Mouse (Mus musculus): Measurements from ENCODE around the gene Usp43. TPM values are rescaled to one million over a fixed set of nuclear protein-coding genes. Genes with fewer than 3 reads are reported as not detected.

Gene Usp43
- polyA plus RNA-seq, 1 experiment from 2014 or later = 0.74 TPM

DNA sequence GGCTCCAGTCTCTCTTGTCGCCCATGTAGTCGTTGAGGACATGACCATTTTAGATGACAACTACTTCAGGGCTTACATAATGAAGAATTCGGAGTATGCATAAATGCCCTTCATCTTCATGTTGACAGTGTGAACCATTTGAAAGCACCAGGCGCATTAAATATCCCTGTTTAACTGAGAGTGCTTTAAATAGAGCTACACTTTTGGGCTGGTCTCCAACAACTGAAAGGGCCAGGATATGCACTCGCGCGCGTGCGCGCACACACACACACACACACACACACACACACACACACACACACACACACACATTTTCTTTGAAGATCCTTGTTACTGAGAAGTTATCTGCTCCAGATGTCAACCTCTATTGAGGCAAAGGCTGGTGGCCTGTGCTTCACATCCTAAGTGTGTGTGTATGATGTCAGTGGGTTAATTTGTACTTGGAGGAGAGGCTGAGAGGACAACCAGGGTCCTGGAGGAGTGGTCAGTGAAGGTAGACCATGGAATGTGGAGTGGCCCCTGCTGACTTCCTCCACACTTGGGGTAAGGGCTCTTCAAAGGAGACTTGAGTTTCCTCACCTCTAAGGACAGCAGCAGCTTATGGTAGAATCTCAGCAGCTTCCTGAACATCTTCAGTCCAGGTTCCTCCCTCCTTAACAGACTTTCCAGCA is 86.4 kb downstream of the Usp43 start:
- H3K4me2 ChIP-seq (ENCODE audit: low read depth) = no peak overlapping the region
- ATAC-seq (ENCODE audit: insufficient read depth, low FRiP score, low TSS enrichment) (no peak), DNase-seq (ENCODE audit: low spot score) (no peak)
- no peaks in the 10 kb centered on the region for H3K4me1 ChIP-seq (ENCODE audit: control insufficient read depth, insufficient read depth, low read length)
- H3K9me3 ChIP-seq (ENCODE audit: control insufficient read depth, low read length) = no peaks in the 10 kb centered on the region
- no peak overlapping the region for H3K9ac ChIP-seq (ENCODE audit: low read length)
- H3K4me3 ChIP-seq (ENCODE audit: low read depth, low read length) = no peak overlapping the region
- no peaks in the 10 kb centered on the region for H3K27me3 ChIP-seq (ENCODE audit: control insufficient read depth, insufficient read depth, low read length)
- WGBS = 94% methylated on average over 10 of the region's 10 CpGs
- H3K36me3 ChIP-seq (ENCODE audit: control insufficient read depth, insufficient read depth, low read length) = no peaks in the 10 kb centered on the region
- no peak overlapping the region for H3K27ac ChIP-seq (ENCODE audit: low read depth, low read length)

DNA sequence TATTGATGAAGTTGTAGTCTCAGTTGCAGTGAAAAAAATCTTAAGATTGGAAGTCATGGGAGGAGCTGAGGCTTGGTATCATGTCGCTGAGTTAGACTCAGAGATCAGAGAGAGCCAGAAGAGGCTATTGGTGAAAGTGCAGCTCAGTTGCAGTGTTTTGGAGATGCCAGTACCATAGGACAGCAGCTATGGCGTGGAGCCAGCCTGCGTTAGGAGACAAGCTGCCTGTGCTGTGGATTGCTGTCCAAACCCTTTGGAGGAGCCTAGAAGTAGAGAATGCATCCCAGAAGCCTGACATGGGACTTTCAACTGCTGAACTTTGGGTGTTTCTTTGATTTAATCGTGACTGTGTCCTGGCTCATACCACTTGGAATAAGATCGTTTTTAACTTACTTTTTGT is 90.1 kb downstream of the Usp43 start:
- 80% methylated on average over 5 of the region's 5 CpGs for WGBS
- Histone ChIP-seq H3K27ac (ENCODE audit: low read depth, low read length) (no peak overlapping the region), H3K4me1 (ENCODE audit: control insufficient read depth, insufficient read depth, low read length) (no peaks in the 10 kb centered on the region), H3K27me3 (ENCODE audit: control insufficient read depth, insufficient read depth, low read length) (no peaks in the 10 kb centered on the region), H3K9ac (ENCODE audit: low read length) (no peak overlapping the region), H3K9me3 (ENCODE audit: control insufficient read depth, low read length) (no peaks in the 10 kb centered on the region), H3K4me3 (ENCODE audit: low read depth, low read length) (no peak overlapping the region), H3K4me2 (ENCODE audit: low read depth) (no peak overlapping the region), H3K36me3 (ENCODE audit: control insufficient read depth, insufficient read depth, low read length) (no peaks in the 10 kb centered on the region)
- DNase-seq (ENCODE audit: low spot score) (no peak), ATAC-seq (ENCODE audit: insufficient read depth, low FRiP score, low TSS enrichment) (no peak)

DNA sequence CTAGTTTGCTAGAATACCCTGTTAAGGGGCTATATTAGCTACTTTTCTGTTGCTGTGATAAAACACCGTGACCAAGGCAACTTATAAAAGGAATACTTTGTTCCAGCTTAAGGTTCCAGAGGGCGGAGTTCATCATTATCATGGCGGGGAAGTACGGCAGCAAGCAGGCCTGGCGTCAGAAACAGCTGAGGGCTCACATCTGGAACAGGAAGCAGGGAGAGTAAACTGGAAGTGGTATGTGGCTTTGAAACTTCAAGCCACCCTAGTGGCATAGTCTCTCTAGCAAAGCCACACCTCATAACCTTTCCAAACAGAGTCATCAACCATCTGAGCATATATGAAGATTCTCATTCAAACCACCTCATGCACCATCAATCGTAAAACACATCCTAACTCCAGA is 92.4 kb downstream of the Usp43 start:
- DNase-seq (ENCODE audit: low spot score) (no peak), ATAC-seq (ENCODE audit: insufficient read depth, low FRiP score, low TSS enrichment) (no peak)
- H3K36me3 ChIP-seq (ENCODE audit: control insufficient read depth, insufficient read depth, low read length) = no peaks in the 10 kb centered on the region
- H3K9ac ChIP-seq (ENCODE audit: low read length) = no peak overlapping the region
- H3K4me3 ChIP-seq (ENCODE audit: low read depth, low read length) = no peak overlapping the region
- no peak overlapping the region for H3K27ac ChIP-seq (ENCODE audit: low read depth, low read length)
- WGBS = 86% methylated on average over 6 of the region's 6 CpGs
- H3K9me3 ChIP-seq (ENCODE audit: control insufficient read depth, low read length) = no peaks in the 10 kb centered on the region
- no peaks in the 10 kb centered on the region for H3K27me3 ChIP-seq (ENCODE audit: control insufficient read depth, insufficient read depth, low read length)
- H3K4me2 ChIP-seq (ENCODE audit: low read depth) = no peak overlapping the region
- no peaks in the 10 kb centered on the region for H3K4me1 ChIP-seq (ENCODE audit: control insufficient read depth, insufficient read depth, low read length)

DNA sequence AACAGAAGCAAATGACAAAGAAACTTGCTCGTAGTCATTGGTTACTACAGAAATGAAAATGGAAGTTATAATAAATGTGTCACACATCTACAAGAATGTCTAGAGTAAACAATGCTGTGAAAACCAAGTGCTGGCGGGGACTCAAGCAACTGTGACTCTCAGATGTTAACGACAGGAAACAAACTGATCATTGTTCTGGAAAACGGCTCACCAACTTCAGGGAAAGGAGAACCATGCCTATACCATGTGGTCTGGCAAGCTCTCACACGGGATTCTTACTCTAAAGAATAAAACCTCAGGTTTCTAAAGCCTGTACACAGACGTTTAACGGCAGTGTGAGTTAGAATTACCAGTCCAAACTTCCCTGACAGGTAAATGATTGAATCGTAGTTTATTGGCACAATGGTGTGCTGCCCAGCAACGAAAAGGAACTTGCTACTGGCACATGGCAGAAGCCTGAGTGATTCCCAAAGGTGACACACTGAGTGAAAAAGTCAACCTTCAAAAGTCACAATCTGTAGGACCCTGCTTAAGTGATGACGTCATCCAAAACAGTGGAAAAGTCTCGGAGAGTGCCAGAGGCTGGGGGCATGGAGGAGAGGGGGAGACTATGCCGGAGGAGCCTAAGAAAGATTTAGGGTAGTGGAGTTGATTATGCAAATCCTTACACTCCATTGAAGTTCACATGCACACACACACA is 93.4 kb downstream of the Usp43 start:
- no peaks in the 10 kb centered on the region for H3K4me1 ChIP-seq (ENCODE audit: control insufficient read depth, insufficient read depth, low read length)
- ATAC-seq (ENCODE audit: insufficient read depth, low FRiP score, low TSS enrichment) (no peak), DNase-seq (ENCODE audit: low spot score) (no peak)
- H3K4me3 ChIP-seq (ENCODE audit: low read depth, low read length) = no peak overlapping the region
- H3K9me3 ChIP-seq (ENCODE audit: control insufficient read depth, low read length) = no peaks in the 10 kb centered on the region
- no peak overlapping the region for H3K4me2 ChIP-seq (ENCODE audit: low read depth)
- no peak overlapping the region for H3K9ac ChIP-seq (ENCODE audit: low read length)
- no peaks in the 10 kb centered on the region for H3K36me3 ChIP-seq (ENCODE audit: control insufficient read depth, insufficient read depth, low read length)
- no peaks in the 10 kb centered on the region for H3K27me3 ChIP-seq (ENCODE audit: control insufficient read depth, insufficient read depth, low read length)
- 56% methylated on average over 12 of the region's 12 CpGs for WGBS
- H3K27ac ChIP-seq (ENCODE audit: low read depth, low read length) = no peak overlapping the region

DNA sequence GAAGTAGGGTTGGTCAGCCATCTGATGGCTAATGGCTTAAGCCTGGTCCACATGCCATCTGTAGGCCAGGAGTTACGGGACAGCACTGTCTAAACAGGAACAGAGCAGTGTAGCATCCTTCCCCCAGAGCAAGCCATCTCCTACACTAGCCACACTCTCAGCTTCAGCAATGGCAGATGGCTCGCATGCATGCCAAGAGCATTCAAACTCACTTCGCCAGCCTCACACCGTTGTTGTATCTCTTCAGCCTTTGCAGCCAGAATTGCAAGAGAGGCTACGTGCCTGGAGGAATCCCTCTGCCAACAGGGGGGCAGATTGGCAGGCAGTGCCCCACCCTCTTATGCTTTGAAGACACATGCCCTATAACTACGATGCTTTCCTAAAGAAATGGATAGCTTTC is 100.4 kb downstream of the Usp43 start:
- no peaks in the 10 kb centered on the region for H3K36me3 ChIP-seq (ENCODE audit: control insufficient read depth, insufficient read depth, low read length)
- H3K9me3 ChIP-seq (ENCODE audit: control insufficient read depth, low read length) = no peaks in the 10 kb centered on the region
- no peak overlapping the region for H3K27ac ChIP-seq (ENCODE audit: low read depth, low read length)
- H3K4me1 ChIP-seq (ENCODE audit: control insufficient read depth, insufficient read depth, low read length) = 0 out of 2 replicates have a peak, but pooled peaks cover 3% of the 10 kb centered on the region
- no peak overlapping the region for H3K9ac ChIP-seq (ENCODE audit: low read length)
- no peak overlapping the region for H3K4me3 ChIP-seq (ENCODE audit: low read depth, low read length)
- H3K27me3 ChIP-seq (ENCODE audit: control insufficient read depth, insufficient read depth, low read length) = no peaks in the 10 kb centered on the region
- no peak overlapping the region for H3K4me2 ChIP-seq (ENCODE audit: low read depth)
- DNase-seq (ENCODE audit: low spot score) (no peak), ATAC-seq (ENCODE audit: insufficient read depth, low FRiP score, low TSS enrichment) (no peak)
- 89% methylated on average over 6 of the region's 6 CpGs for WGBS

DNA sequence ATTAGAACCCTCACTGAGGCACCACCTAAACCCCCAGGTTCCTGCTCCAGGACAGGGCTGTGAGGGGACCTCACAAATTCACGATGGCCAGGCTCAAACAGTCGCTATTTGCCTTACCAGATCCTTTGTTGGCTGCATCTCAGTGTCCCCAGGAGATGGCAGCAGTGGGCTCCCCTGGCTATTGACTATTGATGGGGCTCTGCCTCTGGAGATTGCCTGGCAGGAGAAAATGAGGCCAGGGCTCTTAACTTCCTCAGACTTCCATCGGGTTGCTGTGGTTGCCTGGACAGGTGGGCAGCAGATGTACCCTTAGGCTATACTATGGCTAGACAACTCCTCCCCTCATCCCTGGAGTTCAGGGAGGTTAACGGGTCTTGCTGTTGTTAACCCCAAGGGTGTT is 101.7 kb downstream of the Usp43 start:
- H3K9me3 ChIP-seq (ENCODE audit: control insufficient read depth, low read length) = no peaks in the 10 kb centered on the region

DNA sequence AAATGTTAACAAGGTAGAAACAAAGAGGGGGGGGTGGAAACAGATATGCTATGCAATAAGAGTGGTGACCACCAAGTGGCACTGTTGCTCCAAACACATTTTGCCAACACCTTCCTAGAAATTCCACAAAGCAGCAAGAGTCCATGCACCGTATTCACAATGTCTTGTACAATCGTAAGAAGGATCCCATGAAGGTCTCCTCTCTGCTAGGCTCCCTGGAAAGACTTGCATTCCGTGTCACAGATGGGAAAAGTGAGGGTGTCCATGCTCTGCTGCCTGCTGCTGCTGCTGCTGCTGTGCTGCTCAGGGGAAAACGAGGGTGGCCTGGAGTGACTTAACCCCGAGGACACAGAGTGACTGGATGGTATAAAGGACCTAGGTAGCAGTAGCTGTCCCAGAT is 102.3 kb downstream of the Usp43 start:
- Histone ChIP-seq H3K4me1 (ENCODE audit: control insufficient read depth, insufficient read depth, low read length) (0 out of 2 replicates have a peak, but pooled peaks cover 3% of the 10 kb centered on the region), H3K9me3 (ENCODE audit: control insufficient read depth, low read length) (no peaks in the 10 kb centered on the region), H3K36me3 (ENCODE audit: control insufficient read depth, insufficient read depth, low read length) (no peaks in the 10 kb centered on the region), H3K4me3 (ENCODE audit: low read depth, low read length) (no peak overlapping the region), H3K4me2 (ENCODE audit: low read depth) (peak overlapping the region; percentile 7; the same call in 1 of the 2 replicates), H3K9ac (ENCODE audit: low read length) (peak overlapping the region; percentile 26; the same call in 1 of the 2 replicates), H3K27ac (ENCODE audit: low read depth, low read length) (no peak overlapping the region), H3K27me3 (ENCODE audit: control insufficient read depth, insufficient read depth, low read length) (no peaks in the 10 kb centered on the region)
- DNase-seq (ENCODE audit: low spot score) = peak; percentile 48
- WGBS = 33% methylated on average over 5 of the region's 5 CpGs
- ATAC-seq (ENCODE audit: insufficient read depth, low FRiP score, low TSS enrichment) = no peak

More for the DNA sequence above, 101.7 kb downstream of the Usp43 start:
- H3K36me3 ChIP-seq (ENCODE audit: control insufficient read depth, insufficient read depth, low read length) = no peaks in the 10 kb centered on the region
- no peak for ATAC-seq (ENCODE audit: insufficient read depth, low FRiP score, low TSS enrichment)
- no peak overlapping the region; the same call in 1 of the 2 replicates for H3K9ac ChIP-seq (ENCODE audit: low read length)
- no peak overlapping the region for H3K4me2 ChIP-seq (ENCODE audit: low read depth)
- no peaks in the 10 kb centered on the region for H3K27me3 ChIP-seq (ENCODE audit: control insufficient read depth, insufficient read depth, low read length)
- DNase-seq (ENCODE audit: low spot score) = peak; percentile 61
- 0 out of 2 replicates have a peak, but pooled peaks cover 3% of the 10 kb centered on the region for H3K4me1 ChIP-seq (ENCODE audit: control insufficient read depth, insufficient read depth, low read length)
- no peak overlapping the region for H3K4me3 ChIP-seq (ENCODE audit: low read depth, low read length)
- no peak overlapping the region for H3K27ac ChIP-seq (ENCODE audit: low read depth, low read length)
- WGBS = 18% methylated on average over 4 of the region's 4 CpGs

DNA sequence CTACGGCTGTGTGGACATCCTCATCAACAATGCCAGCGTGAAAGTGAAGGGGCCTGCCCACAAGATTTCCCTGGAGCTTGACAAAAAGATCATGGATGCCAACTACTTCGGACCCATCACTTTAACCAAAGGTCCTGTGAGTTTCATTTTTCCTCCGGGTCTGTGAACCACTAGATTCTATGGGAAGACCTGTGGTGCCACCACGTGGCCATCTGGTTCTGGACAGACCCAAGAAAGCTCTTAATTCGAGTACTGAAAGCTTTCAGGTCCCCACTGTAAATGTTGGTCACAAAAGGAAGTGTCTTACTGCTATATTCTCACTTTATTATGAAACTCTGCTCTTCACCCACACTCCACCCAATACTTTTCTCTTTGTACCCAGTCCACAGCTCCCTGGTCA is 110.4 kb downstream of the Usp43 start:
- Histone ChIP-seq H3K36me3 (ENCODE audit: control insufficient read depth, insufficient read depth, low read length) (no peaks in the 10 kb centered on the region), H3K9ac (ENCODE audit: low read length) (no peak overlapping the region), H3K4me2 (ENCODE audit: low read depth) (no peak overlapping the region), H3K27me3 (ENCODE audit: control insufficient read depth, insufficient read depth, low read length) (no peaks in the 10 kb centered on the region), H3K4me1 (ENCODE audit: control insufficient read depth, insufficient read depth, low read length) (no peaks in the 10 kb centered on the region), H3K9me3 (ENCODE audit: control insufficient read depth, low read length) (no peaks in the 10 kb centered on the region), H3K27ac (ENCODE audit: low read depth, low read length) (no peak overlapping the region), H3K4me3 (ENCODE audit: low read depth, low read length) (no peak overlapping the region)
- 84% methylated on average over 6 of the region's 6 CpGs for WGBS
- DNase-seq (ENCODE audit: low spot score) (no peak), ATAC-seq (ENCODE audit: insufficient read depth, low FRiP score, low TSS enrichment) (no peak)

DNA sequence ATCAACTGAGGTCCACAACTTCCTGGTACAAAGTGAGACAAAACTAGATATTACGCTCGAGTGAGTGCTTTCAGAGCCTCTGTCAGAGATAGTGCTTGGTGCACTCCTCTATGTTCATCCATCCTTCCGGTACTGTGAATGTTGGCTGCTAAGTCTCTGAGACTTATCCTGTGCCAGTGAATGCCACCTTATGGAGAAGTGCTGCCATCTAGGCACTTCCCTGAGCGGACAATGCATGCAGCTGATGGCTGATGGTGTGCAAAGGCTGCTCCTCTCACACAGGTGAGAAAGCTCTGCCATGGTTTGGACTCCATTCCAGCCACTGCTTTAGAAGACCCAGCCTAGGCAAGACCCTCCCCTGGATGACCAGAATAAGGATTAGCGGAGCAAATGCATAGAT is 113.9 kb downstream of the Usp43 start:
- Histone ChIP-seq H3K27ac (ENCODE audit: low read depth, low read length) (no peak overlapping the region), H3K27me3 (ENCODE audit: control insufficient read depth, insufficient read depth, low read length) (no peaks in the 10 kb centered on the region), H3K4me1 (ENCODE audit: control insufficient read depth, insufficient read depth, low read length) (no peaks in the 10 kb centered on the region), H3K4me2 (ENCODE audit: low read depth) (no peak overlapping the region), H3K9me3 (ENCODE audit: control insufficient read depth, low read length) (no peaks in the 10 kb centered on the region), H3K9ac (ENCODE audit: low read length) (no peak overlapping the region), H3K4me3 (ENCODE audit: low read depth, low read length) (no peak overlapping the region), H3K36me3 (ENCODE audit: control insufficient read depth, insufficient read depth, low read length) (no peaks in the 10 kb centered on the region)
- no peak for ATAC-seq (ENCODE audit: insufficient read depth, low FRiP score, low TSS enrichment)
- DNase-seq (ENCODE audit: low spot score) = no peak
- WGBS = 69% methylated on average over 5 of the region's 5 CpGs
